Mouse (Mus musculus): ENCODE results near the gene Urb1. TPM values are rescaled to one million over a fixed set of nuclear protein-coding genes. Genes with fewer than 3 reads are reported as not detected.
A peak's percentile ranks its signal among the peaks of the same experiment; 100 is the strongest.

Urb1 gene
- polyA plus RNA-seq, 1 experiment from 2014 or later: 15.6 TPM

DNA sequence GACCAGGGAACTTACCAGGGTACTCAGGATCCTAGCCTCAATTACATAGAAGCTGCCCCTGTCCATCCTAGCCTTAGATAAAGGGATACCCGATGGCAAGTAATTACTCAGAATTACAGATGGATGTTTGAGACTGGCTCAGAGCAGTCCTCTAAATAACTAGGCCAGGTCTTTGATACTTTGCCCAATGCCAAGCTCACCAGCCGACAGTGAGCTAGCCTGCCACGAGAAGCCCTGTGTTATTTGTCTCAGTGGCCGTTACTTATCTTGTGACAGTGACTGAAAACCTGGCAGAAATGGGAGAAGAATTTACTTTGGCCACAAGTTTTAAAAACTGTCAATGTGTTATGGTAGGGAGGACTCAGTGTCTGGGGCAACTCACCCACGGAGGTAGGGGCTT, 1.9 kb upstream of the Urb1 start:
- Histone ChIP-seq H3K4me3 (ENCODE audit: low read depth, low read length) (no peak overlapping the region), H3K9ac (ENCODE audit: low read length) (no peak overlapping the region), H3K9me3 (ENCODE audit: control insufficient read depth, low read length) (no peaks in the 10 kb centered on the region), H3K4me1 (replicated peaks; ENCODE audit: control insufficient read depth, insufficient read depth, low read length) (peaks cover 5% of the 10 kb centered on the region), H3K27me3 (ENCODE audit: control insufficient read depth, insufficient read depth, low read length) (no peaks in the 10 kb centered on the region), H3K4me2 (ENCODE audit: low read depth, low read length, severe bottlenecking) (no peak overlapping the region), H3K27ac (ENCODE audit: low read depth, low read length) (no peak overlapping the region), H3K36me3 (ENCODE audit: control insufficient read depth, insufficient read depth, low read length) (no peaks in the 10 kb centered on the region)
- ATAC-seq (replicated peaks; ENCODE audit: low FRiP score) (no peak), DNase-seq (ENCODE audit: low spot score) (no peak)
- WGBS: 88% methylated on average over 5 of the region's 5 CpGs

DNA sequence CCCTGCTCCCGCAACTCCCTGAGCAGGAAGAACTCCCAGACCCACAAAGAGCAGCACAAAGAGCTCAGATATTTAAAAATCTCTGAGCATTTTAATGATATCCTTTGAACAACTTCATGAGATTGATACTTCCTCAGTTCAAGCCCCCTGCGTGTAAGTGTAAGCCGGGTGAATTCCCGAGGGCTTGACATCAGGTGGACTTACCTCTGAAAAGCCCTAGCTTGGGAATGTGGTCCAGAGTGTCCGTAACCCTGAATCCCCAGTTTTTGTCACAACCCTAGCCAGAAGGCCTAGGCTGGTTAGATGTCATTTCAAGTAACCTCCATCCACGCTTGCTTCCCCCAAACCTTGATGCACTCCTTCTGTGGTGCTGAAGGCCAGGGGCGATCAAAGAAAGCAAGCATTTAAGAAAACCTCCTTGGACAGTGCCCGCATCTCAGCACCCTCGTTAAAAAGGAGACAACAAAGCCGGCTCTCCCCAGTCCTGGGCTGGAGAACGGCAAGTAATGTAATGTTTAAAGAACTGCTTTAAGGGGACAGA, 573 bp upstream of the Urb1 start:
- no peaks in the 10 kb centered on the region for H3K27me3 ChIP-seq (ENCODE audit: control insufficient read depth, insufficient read depth, low read length)
- DNase-seq (ENCODE audit: low spot score) (no peak), ATAC-seq (replicated peaks; ENCODE audit: low FRiP score) (peak; percentile 51)
- H3K4me1 ChIP-seq (replicated peaks; ENCODE audit: control insufficient read depth, insufficient read depth, low read length): peaks cover 5% of the 10 kb centered on the region
- H3K4me2 ChIP-seq (ENCODE audit: low read depth, low read length, severe bottlenecking): peak overlapping the region; percentile 67
- peak overlapping the region; percentile 78 for H3K4me3 ChIP-seq (ENCODE audit: low read depth, low read length)
- H3K9me3 ChIP-seq (ENCODE audit: control insufficient read depth, low read length): no peaks in the 10 kb centered on the region
- H3K36me3 ChIP-seq (ENCODE audit: control insufficient read depth, insufficient read depth, low read length): no peaks in the 10 kb centered on the region
- H3K27ac ChIP-seq (ENCODE audit: low read depth, low read length): 0 out of 2 replicates have a peak overlapping the region, but pooled peaks have one; percentile 18
- peak overlapping the region; percentile 43; the same call in 1 of the 2 replicates for H3K9ac ChIP-seq (ENCODE audit: low read length)
- WGBS: 47% methylated on average over 11 of the region's 11 CpGs

DNA sequence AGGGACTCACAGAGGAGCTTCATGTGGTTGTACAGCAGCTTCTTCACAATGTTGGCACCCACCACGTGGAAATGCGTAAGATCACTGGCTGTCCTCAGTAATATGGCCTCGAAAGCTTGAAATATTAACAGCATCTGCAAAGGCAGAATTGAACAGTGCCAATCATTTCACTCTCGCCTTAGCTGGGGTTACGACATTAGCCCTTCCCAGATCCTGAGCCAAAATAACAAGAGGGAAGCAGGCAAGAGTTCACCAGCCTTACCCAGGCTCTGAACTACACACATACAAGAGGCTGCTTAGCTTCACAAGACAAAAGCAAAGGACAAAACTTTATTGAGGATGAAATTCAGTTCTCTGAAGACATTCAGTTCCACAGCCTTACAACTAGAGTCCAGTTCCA, 5.7 kb downstream of the Urb1 start:
- DNase-seq (ENCODE audit: low spot score): no peak
- Histone ChIP-seq H3K9me3 (ENCODE audit: control insufficient read depth, low read length) (no peaks in the 10 kb centered on the region), H3K4me1 (replicated peaks; ENCODE audit: control insufficient read depth, insufficient read depth, low read length) (no peaks in the 10 kb centered on the region; the same call in 1 of the 2 replicates), H3K9ac (ENCODE audit: low read length) (no peak overlapping the region), H3K4me2 (ENCODE audit: low read depth, low read length, severe bottlenecking) (no peak overlapping the region), H3K4me3 (ENCODE audit: low read depth, low read length) (no peak overlapping the region), H3K27ac (ENCODE audit: low read depth, low read length) (no peak overlapping the region), H3K27me3 (ENCODE audit: control insufficient read depth, insufficient read depth, low read length) (no peaks in the 10 kb centered on the region), H3K36me3 (ENCODE audit: control insufficient read depth, insufficient read depth, low read length) (no peaks in the 10 kb centered on the region; the same call in 1 of the 2 replicates)
- ATAC-seq (replicated peaks; ENCODE audit: low FRiP score): no peak
- WGBS: 91% methylated on average over 5 of the region's 5 CpGs

DNA sequence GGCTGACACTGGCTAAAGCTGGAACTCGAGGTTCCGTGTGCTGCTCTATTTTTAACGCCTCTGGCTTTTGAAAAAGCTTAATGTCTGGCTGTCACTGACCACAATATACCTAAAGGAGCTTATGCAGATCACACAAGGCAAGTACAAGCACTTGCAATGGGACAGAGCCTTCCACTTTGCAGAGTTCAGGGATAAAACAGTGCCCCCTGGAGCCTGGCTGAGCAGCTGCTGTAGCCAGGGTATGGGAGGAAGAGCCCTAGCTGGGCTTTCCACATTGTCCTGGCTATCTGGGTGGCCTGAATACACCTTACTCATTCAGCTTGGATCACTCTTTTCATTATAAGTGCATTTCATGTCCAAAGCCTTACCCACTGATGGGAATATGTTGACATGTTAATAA, 8.3 kb downstream of the Urb1 start:
- H3K36me3 ChIP-seq (ENCODE audit: control insufficient read depth, insufficient read depth, low read length): no peaks in the 10 kb centered on the region; the same call in 1 of the 2 replicates
- WGBS: 90% methylated on average over 3 of the region's 3 CpGs
- DNase-seq (ENCODE audit: low spot score) (no peak), ATAC-seq (replicated peaks; ENCODE audit: low FRiP score) (no peak)
- H3K27me3 ChIP-seq (ENCODE audit: control insufficient read depth, insufficient read depth, low read length): no peaks in the 10 kb centered on the region
- no peak overlapping the region for H3K27ac ChIP-seq (ENCODE audit: low read depth, low read length)
- no peaks in the 10 kb centered on the region for H3K9me3 ChIP-seq (ENCODE audit: control insufficient read depth, low read length)
- H3K4me1 ChIP-seq (replicated peaks; ENCODE audit: control insufficient read depth, insufficient read depth, low read length): no peaks in the 10 kb centered on the region
- H3K9ac ChIP-seq (ENCODE audit: low read length): no peak overlapping the region
- H3K4me2 ChIP-seq (ENCODE audit: low read depth, low read length, severe bottlenecking): no peak overlapping the region
- no peak overlapping the region for H3K4me3 ChIP-seq (ENCODE audit: low read depth, low read length)

DNA sequence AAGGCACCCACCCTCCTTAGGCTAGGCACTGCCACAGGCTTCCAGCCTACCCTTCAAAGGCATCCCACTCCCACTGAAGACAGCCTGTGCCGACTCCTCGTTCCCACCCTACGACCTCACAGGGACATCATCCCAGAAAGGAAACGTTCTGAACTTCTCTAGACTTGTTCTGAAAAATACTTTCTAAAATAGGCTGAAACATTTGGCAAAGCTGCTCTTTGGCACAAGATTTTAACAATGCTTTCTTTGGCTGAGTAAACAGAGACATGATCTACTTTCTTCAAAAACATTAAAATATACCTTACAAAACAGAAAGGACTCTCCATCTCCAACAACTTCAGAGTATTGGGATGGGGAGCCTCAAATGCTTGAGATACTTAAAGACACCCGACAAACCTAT, 9.0 kb downstream of the Urb1 start:
- H3K36me3 ChIP-seq (ENCODE audit: control insufficient read depth, insufficient read depth, low read length): no peaks in the 10 kb centered on the region; the same call in 1 of the 2 replicates
- H3K4me1 ChIP-seq (replicated peaks; ENCODE audit: control insufficient read depth, insufficient read depth, low read length): no peaks in the 10 kb centered on the region
- no peaks in the 10 kb centered on the region for H3K9me3 ChIP-seq (ENCODE audit: control insufficient read depth, low read length)
- no peak overlapping the region for H3K4me2 ChIP-seq (ENCODE audit: low read depth, low read length, severe bottlenecking)
- ATAC-seq (replicated peaks; ENCODE audit: low FRiP score) (no peak), DNase-seq (ENCODE audit: low spot score) (no peak)
- H3K27ac ChIP-seq (ENCODE audit: low read depth, low read length): no peak overlapping the region
- H3K9ac ChIP-seq (ENCODE audit: low read length): no peak overlapping the region
- no peak overlapping the region for H3K4me3 ChIP-seq (ENCODE audit: low read depth, low read length)
- H3K27me3 ChIP-seq (ENCODE audit: control insufficient read depth, insufficient read depth, low read length): no peaks in the 10 kb centered on the region
- WGBS: 93% methylated on average over 5 of the region's 5 CpGs

DNA sequence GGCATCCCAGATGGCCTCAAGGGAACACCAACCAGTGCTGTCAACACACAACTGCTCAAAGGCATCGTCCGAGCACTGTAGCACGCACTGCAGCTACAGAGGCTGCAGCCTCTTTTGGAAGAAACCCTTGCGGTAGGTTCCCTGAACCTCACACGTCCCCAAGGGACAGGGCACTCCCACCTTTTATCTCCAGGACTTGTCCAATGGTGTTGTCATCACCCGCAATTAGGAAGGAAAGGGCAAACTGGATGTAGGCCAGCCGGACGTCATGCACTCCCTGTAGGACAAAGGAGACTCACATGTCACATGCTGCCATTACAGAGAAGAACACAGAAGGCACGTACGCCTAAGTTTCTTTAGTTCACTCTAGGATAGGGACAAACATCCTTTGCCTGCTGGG, 10.4 kb downstream of the Urb1 start:
- DNase-seq (ENCODE audit: low spot score): no peak
- H3K9ac ChIP-seq (ENCODE audit: low read length): no peak overlapping the region
- no peak overlapping the region for H3K4me3 ChIP-seq (ENCODE audit: low read depth, low read length)
- H3K4me2 ChIP-seq (ENCODE audit: low read depth, low read length, severe bottlenecking): no peak overlapping the region
- no peaks in the 10 kb centered on the region for H3K27me3 ChIP-seq (ENCODE audit: control insufficient read depth, insufficient read depth, low read length)
- 87% methylated on average over 10 of the region's 10 CpGs for WGBS
- ATAC-seq (replicated peaks; ENCODE audit: low FRiP score): no peak
- H3K9me3 ChIP-seq (ENCODE audit: control insufficient read depth, low read length): no peaks in the 10 kb centered on the region
- no peaks in the 10 kb centered on the region for H3K4me1 ChIP-seq (replicated peaks; ENCODE audit: control insufficient read depth, insufficient read depth, low read length)
- no peaks in the 10 kb centered on the region; the same call in 1 of the 2 replicates for H3K36me3 ChIP-seq (ENCODE audit: control insufficient read depth, insufficient read depth, low read length)
- no peak overlapping the region for H3K27ac ChIP-seq (ENCODE audit: low read depth, low read length)

DNA sequence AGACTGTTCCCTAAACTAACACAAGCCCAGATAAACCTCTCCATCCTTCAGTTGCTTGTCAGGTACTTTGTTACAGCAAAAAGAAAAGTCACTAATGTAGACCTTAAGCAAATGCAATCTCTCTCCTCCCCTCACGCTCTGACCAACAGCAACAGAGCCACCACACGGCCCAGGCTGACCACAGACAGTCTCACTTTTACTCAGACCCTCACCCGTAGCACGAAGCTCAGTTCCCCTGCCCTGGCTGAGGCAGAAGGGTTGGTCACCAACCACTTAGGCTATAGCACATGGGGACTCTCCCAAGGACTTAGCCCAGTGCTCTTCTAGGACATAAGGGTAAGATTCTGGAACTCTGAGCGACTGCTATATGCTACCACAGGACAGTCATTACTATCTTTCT, 11.4 kb downstream of the Urb1 start:
- Histone ChIP-seq H3K9ac (ENCODE audit: low read length) (no peak overlapping the region), H3K4me3 (ENCODE audit: low read depth, low read length) (no peak overlapping the region), H3K36me3 (ENCODE audit: control insufficient read depth, insufficient read depth, low read length) (no peaks in the 10 kb centered on the region; the same call in 1 of the 2 replicates), H3K27ac (ENCODE audit: low read depth, low read length) (no peak overlapping the region), H3K4me2 (ENCODE audit: low read depth, low read length, severe bottlenecking) (no peak overlapping the region), H3K27me3 (ENCODE audit: control insufficient read depth, insufficient read depth, low read length) (no peaks in the 10 kb centered on the region), H3K4me1 (replicated peaks; ENCODE audit: control insufficient read depth, insufficient read depth, low read length) (no peaks in the 10 kb centered on the region), H3K9me3 (ENCODE audit: control insufficient read depth, low read length) (no peaks in the 10 kb centered on the region)
- DNase-seq (ENCODE audit: low spot score) (no peak), ATAC-seq (replicated peaks; ENCODE audit: low FRiP score) (no peak)
- 90% methylated on average over 5 of the region's 5 CpGs for WGBS

DNA sequence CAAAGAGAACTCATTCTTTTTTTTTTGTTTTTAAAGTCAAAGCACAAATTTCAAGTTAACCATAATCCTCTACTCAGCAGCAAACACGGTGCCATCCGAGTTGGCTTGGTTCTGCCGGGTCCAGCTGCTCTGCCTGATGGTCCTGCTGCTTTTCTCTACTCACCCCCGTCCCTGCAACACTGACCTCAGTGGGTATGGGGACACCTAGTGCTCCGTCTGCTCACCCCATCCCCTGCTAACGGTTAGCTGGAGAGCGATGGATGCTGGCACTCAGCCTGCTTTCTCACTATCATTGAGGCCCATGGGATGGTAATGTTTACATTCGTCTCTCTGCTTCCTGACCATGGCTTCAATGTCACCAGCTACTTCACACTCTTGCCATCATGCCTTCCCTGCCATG, 11.8 kb downstream of the Urb1 start:
- Histone ChIP-seq H3K9me3 (ENCODE audit: control insufficient read depth, low read length) (no peaks in the 10 kb centered on the region), H3K27me3 (ENCODE audit: control insufficient read depth, insufficient read depth, low read length) (no peaks in the 10 kb centered on the region), H3K36me3 (ENCODE audit: control insufficient read depth, insufficient read depth, low read length) (no peaks in the 10 kb centered on the region; the same call in 1 of the 2 replicates), H3K4me1 (replicated peaks; ENCODE audit: control insufficient read depth, insufficient read depth, low read length) (no peaks in the 10 kb centered on the region), H3K9ac (ENCODE audit: low read length) (no peak overlapping the region), H3K27ac (ENCODE audit: low read depth, low read length) (no peak overlapping the region), H3K4me3 (ENCODE audit: low read depth, low read length) (no peak overlapping the region), H3K4me2 (ENCODE audit: low read depth, low read length, severe bottlenecking) (no peak overlapping the region)
- ATAC-seq (replicated peaks; ENCODE audit: low FRiP score) (no peak), DNase-seq (ENCODE audit: low spot score) (no peak)
- 86% methylated on average over 8 of the region's 8 CpGs for WGBS

DNA sequence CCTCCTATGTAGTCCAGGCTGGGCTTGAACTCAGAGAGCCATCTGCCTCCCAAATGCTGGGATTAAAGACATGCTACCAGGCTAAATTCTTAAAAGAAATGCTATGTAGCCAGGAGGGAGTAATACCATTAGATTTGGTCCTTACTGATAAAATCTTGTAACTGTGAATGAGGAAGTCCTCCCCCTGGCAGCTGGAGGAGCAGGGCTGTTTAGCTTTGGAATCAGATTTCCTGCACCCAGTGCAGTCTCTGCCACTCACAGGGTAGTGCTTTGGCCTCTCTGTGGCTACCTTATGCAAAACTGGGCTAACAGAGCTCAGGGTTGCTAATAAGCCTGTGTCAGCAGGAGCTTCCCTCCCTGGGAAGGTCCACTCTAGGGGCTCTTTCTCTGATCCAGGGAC, 15.5 kb downstream of the Urb1 start:
- Histone ChIP-seq H3K4me1 (replicated peaks; ENCODE audit: control insufficient read depth, insufficient read depth, low read length) (no peaks in the 10 kb centered on the region), H3K9ac (ENCODE audit: low read length) (no peak overlapping the region), H3K36me3 (ENCODE audit: control insufficient read depth, insufficient read depth, low read length) (no peaks in the 10 kb centered on the region; the same call in 1 of the 2 replicates), H3K27ac (ENCODE audit: low read depth, low read length) (no peak overlapping the region), H3K4me2 (ENCODE audit: low read depth, low read length, severe bottlenecking) (no peak overlapping the region), H3K27me3 (ENCODE audit: control insufficient read depth, insufficient read depth, low read length) (no peaks in the 10 kb centered on the region), H3K9me3 (ENCODE audit: control insufficient read depth, low read length) (no peaks in the 10 kb centered on the region), H3K4me3 (ENCODE audit: low read depth, low read length) (no peak overlapping the region)
- no peak for ATAC-seq (replicated peaks; ENCODE audit: low FRiP score)
- no peak for DNase-seq (ENCODE audit: low spot score)

Measured in forebrain, embryonic 11.5 days (tissue).